Mouse (Mus musculus) cortical plate, adult 2 months (tissue): ENCODE data around the gene Sgms1. TPM values are rescaled to one million over a fixed set of nuclear protein-coding genes. Genes with fewer than 3 reads are reported as not detected.

Experiments
- H3K27ac ChIP-seq: fragments of 200-500 bp; 2 replicates; pipeline ENCODE4 v1.5.1; 2012; ENCODE audit warnings: low read length, control low read depth, inconsistent platforms; ENCODE audit not compliant: insufficient read depth
- H3K4me1 ChIP-seq: fragments of 200-500 bp; 2 replicates; pipeline ENCODE4 v1.6.1; 2011; ENCODE audit warnings: low read length; ENCODE audit not compliant: control insufficient read depth, insufficient read depth
- H3K4me3 ChIP-seq: fragments of 200-500 bp; 2 replicates; pipeline ENCODE4 v1.5.1; 2011; ENCODE audit warnings: mild to moderate bottlenecking, low read length, control low read depth; ENCODE audit not compliant: insufficient read depth
- CTCF ChIP-seq: fragments of 200-500 bp; IDR thresholded peaks from 2 replicates; pipeline ENCODE4 v1.5.1; 2011; ENCODE audit warnings: mild to moderate bottlenecking, control low read depth, low read length; ENCODE audit not compliant: insufficient read depth; ENCODE audit errors: extremely low read depth
- POLR2A ChIP-seq: fragments of 200-500 bp; IDR thresholded peaks from 2 replicates; pipeline ENCODE4 v1.6.1; 2011; ENCODE audit warnings: mild to moderate bottlenecking, low read length, control low read depth; ENCODE audit not compliant: insufficient read depth; ENCODE audit errors: extremely low read depth
- polyA plus RNA-seq: library from polyadenylated mRNA; depleted of rRNA; stranded (reverse); fragments of >200 nt; gene quantifications from 2 replicates; pipeline ENCODE4 v1.2.3, GENCODE M21; 2012

The Sgms1 gene
- polyA plus RNA-seq, 1 experiment, result 34.3 TPM

DNA sequence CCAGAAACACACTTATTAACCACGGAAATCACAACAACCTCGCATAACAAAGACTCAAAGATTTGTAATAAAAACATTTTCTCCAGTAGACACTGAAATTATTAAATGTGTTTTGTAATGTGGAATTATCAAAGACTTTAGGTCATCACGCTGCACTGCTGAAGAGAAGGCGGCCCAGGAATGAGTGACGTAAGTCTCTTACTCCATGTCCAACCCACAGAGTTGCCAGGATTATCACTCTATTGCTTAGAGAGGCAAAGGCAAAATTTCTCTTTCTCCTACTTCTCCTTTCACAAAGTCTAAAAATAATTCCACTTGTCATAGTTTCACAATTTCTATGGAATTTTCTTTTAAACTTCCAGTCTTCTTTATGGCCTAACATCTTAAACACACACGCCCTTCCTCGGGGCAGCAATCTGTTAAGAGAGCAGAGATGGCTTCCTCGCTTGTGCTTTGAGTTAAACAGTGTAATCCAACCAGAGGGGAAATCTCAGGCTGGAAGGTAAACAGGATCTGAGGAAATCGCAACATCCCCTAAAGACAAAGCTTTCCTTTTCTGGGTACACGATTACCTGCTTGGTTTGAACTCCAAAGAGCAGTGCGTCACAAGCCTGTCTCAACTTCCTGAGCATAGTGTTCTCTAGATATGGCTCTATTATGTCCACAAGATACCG lies 207.7 kb downstream of the Sgms1 start:
- Histone ChIP-seq H3K4me1 (peaks cover 10% of the 10 kb centered on the region), H3K4me3 (no peak overlapping the region), H3K27ac (peak overlapping the region; percentile 67; the same call in 1 of the 2 replicates)
- no peak for TF ChIP-seq POLR2A
- no peak for TF ChIP-seq CTCF

DNA sequence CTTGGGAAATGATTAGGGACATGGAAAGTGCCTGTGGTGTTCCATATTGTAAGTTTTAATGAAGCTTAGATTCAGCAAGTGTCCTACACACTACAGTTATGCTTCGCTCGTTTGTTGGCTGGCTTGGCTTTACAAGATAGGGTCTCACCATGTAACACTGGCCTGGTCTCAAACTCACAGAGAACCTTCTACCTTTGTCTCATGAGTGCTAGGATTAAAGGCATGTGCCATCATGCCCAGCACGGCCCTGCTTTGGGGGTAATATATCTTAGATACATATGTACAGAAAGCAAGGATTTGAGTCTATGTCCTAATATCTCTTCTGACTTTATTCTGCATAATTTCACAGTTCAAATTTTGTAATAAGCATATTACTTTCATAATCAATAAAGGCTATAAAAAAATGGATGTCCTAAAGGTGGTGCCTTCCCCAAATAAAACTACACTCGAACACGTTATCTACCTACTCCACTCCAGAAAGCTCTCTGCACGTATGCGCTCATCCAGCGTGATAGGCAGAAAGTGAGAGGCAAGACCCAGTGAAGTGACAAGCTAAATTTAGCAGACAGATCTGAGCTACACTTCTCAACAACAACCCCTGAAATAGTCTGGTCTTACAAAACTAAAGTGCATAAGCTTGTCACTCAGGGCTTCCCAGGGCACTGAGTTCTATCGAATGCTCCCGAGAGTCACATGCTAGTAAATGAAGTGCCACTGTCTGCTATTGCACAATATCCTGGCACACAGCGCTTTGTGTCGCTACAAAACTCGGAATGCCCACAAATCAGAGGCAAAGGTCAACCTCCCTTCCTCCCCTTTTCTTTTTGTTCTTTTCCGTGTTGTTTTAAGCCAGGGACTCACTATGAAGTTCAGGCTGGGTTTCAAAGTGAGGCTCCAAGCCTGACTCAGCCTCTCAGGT lies 208.5 kb downstream of the Sgms1 start:
- Histone ChIP-seq H3K27ac (peak overlapping the region; percentile 67; the same call in 1 of the 2 replicates), H3K4me3 (no peak overlapping the region)
- no peak for TF ChIP-seq POLR2A
- no peak for TF ChIP-seq CTCF

DNA sequence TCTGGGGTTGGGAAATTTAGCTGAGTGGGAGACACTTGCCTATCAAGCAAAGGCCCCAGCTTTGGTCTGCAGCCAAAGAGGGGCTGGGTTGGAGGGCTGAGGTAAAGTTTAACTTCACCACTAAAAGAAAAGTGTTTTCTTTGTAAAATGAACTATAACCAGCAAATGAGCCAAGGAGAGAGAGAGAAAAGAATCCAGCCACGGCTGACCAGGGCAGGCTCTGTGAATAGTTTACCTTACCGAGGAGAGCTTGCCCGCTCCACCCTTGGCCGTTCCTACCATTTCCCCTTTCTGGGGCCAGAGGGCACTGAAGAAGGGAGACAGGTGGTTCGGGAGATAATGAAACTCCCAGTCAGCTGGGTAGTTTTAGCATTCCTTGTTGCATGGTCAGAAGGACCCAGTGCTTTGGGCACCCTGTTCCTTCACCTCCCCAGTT lies 209.5 kb downstream of the Sgms1 start:
- no peak overlapping the region for H3K4me3 ChIP-seq
- H3K4me1 ChIP-seq, result peaks cover 12% of the 10 kb centered on the region
- H3K27ac ChIP-seq, result no peak overlapping the region
- TF ChIP-seq POLR2A, result no peak
- TF ChIP-seq CTCF, result no peak

More for the DNA sequence above, 208.5 kb downstream of the Sgms1 start:
- peaks cover 12% of the 10 kb centered on the region for H3K4me1 ChIP-seq

DNA sequence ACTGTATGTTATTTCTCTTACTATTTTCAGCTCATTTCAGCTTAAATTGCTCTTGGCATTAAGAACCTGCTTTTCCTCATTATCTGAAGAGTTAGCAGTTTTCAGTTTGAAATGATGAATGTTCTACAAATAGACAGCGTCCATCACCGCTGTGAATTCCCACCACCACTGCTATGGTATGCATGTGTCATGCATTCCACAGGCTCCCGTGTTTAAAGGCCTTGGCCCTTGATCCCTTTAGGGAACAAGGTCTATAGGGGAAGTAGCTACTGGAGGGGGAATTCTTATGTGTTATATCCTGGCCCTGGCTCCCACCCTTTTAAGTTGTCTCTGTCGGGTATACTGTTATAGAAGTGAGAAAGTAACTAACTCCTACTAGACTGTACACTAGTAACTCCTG lies 210.0 kb downstream of the Sgms1 start:
- H3K4me1 ChIP-seq, result peaks cover 12% of the 10 kb centered on the region
- TF ChIP-seq POLR2A, result no peak
- H3K27ac ChIP-seq, result no peak overlapping the region
- no peak overlapping the region for H3K4me3 ChIP-seq

DNA sequence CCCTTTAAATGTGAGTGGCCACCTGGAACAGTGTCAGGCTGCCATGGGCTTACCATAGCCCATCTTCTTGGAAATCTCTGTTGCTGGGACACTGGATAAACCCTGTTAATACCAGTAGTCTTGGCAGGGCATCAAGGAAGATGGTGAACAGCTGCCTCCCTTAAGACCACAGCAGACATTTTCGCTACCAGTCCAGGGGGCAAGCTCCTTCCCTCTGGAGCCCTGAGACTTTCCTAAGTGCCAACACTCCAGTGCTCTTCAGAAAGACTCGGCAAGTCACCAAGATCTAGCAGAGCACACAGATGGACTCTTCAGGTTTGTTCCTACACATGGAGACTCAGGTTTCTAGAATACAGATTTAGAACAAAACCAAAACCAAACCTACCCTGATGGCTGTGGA lies 211.4 kb downstream of the Sgms1 start:
- TF ChIP-seq CTCF (no peak), POLR2A (no peak)
- peaks cover 12% of the 10 kb centered on the region for H3K4me1 ChIP-seq
- no peak overlapping the region for H3K4me3 ChIP-seq
- no peak overlapping the region for H3K27ac ChIP-seq

DNA sequence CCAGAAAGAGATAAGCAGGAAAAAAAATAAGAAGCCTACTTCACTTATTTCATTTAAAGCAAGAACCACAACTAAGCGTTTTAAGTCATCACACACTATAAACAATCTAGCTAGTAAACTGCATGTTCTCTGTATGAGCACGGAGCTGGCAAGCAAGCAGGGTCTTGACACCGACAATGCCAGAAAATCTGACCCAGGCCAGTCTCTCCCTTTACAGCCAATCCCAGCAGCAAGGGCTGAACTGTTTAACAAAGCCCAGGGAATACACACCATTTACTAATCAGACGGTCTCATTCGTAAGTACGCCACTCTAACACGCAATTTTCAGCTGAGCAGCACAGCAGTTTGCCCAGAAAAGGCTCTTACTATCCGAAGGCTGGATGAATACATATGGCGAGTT lies 213.1 kb downstream of the Sgms1 start:
- no peak overlapping the region for H3K4me3 ChIP-seq
- TF ChIP-seq POLR2A (no peak), CTCF (no peak)
- no peak overlapping the region for H3K27ac ChIP-seq
- peaks cover 9% of the 10 kb centered on the region; the same call in 1 of the 2 replicates for H3K4me1 ChIP-seq

DNA sequence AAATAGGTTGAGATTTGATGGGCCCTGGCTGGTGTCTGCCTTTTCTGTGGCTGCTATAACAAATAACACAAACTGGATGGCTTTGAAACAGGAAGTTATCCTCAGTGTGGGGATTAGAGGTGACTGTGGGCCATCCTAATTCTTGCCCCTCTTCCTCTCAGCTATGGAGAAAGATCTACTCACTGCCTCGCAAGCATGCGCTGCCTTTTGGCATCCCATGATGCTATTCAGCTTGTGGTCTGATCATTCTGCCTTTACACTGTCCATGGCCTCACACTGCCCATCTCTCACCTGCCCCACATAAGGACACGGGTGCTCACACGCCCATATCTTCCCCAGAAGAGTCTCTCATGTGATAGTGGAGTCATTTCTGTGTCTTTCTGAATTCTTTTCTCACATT lies 213.5 kb downstream of the Sgms1 start:
- no peak overlapping the region for H3K4me3 ChIP-seq
- TF ChIP-seq CTCF (no peak), POLR2A (no peak)
- peaks cover 7% of the 10 kb centered on the region; the same call in 1 of the 2 replicates for H3K4me1 ChIP-seq
- no peak overlapping the region for H3K27ac ChIP-seq

DNA sequence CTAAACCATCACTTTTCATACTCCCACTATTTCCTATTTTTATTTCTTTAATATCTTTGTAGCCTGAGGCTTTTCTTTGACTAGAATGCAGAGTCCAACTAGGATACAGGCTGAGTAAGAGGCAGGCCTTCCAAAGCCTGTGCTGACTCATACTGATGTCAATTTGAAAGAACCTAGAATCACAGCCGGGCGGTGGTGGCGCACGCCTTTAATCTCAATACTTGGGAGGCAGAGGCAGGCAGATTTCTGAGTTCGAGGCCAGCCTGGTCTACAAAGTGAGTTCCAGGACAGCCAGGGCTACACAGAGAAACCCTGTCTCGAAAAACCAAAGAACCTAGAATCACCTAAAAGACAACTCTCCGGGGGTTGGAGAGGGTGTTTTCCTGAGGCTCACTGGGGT lies 214.5 kb downstream of the Sgms1 start:
- TF ChIP-seq POLR2A (no peak), CTCF (no peak)
- H3K4me3 ChIP-seq, result no peak overlapping the region
- no peak overlapping the region for H3K27ac ChIP-seq
- H3K4me1 ChIP-seq, result peaks cover 7% of the 10 kb centered on the region; the same call in 1 of the 2 replicates

DNA sequence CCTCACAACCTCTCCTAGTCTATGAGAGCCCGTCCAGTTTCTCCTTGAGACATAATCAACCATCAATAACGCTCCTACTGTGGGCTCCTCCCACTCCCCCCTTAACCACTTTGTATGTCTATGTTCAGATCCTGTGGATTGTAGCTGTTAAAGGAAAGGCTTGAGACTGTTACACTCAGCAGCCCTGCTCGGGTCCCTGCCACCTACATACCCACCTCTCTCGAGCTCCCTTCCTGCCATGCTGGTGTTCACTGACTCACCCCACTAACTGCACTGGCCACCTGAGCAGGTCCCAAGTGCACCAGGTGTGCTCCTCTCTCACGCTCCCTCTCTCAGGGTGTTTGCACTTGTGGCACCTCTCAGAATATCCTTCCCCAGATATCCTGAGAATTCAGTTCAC lies 215.0 kb downstream of the Sgms1 start:
- H3K4me3 ChIP-seq, result no peak overlapping the region
- no peak overlapping the region for H3K27ac ChIP-seq
- TF ChIP-seq POLR2A, result no peak
- no peak for TF ChIP-seq CTCF
- peaks cover 9% of the 10 kb centered on the region; the same call in 1 of the 2 replicates for H3K4me1 ChIP-seq

DNA sequence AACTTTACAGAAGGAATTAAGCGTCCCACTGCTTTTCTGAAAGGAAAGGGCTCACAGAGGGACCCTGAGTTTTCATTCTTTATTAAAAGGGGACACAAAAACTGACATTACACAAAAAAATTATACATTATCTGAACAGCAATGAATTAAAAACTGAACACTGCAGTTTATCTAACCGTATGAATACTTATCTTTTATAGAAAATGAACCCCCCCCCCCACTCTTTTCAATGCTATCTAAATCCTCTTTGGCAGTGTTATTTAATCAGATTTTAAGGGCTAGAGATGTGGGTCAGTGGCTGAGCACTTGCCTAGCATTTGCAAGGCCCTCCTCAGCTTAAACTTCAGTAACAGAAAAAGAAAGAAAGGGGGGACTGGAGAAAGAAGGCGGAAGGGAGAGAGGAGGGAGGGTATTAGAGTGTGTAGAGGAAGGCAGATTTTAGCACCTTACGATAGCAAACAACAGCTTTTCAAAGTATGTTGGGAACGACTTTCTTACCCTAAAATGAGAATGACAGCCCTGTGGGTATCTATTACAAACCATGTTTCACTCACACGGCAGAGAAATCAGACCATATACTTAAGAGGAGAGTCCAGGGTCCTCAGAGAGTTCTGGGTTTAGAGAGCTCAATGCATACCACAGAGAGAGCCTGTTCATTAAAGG lies 215.9 kb downstream of the Sgms1 start:
- Histone ChIP-seq H3K27ac (no peak overlapping the region), H3K4me3 (no peak overlapping the region), H3K4me1 (peaks cover 5% of the 10 kb centered on the region; the same call in 1 of the 2 replicates)
- TF ChIP-seq CTCF (no peak), POLR2A (no peak)
